Mouse (Mus musculus) liver, embryonic 16.5 days (tissue): Measurements from ENCODE around the gene Sparcl1. TPM values are rescaled to one million over a fixed set of nuclear protein-coding genes. Genes with fewer than 3 reads are reported as not detected.

Experiments
- ATAC-seq: fragments of 200-750 bp; cut with Nextera tagmentation; 2 replicates; pipeline ENCODE4 v1.8.0; 2017; ENCODE audit warnings: low read depth, mild to moderate bottlenecking, moderate number of reproducible peaks, moderate library complexity
- H3K27ac ChIP-seq: fragments of 300-500 bp; sonication (generic); 2 replicates; pipeline ENCODE4 v1.5.1; 2014; ENCODE audit warnings: mild to moderate bottlenecking, low read length
- H3K27me3 ChIP-seq: fragments of 300-500 bp; sonication (generic); 2 replicates; pipeline ENCODE4 v1.6.1; 2014; ENCODE audit warnings: low read depth, low read length, mixed read lengths; ENCODE audit not compliant: control insufficient read depth, insufficient read depth
- H3K36me3 ChIP-seq: fragments of 300-500 bp; sonication (generic); 2 replicates; pipeline ENCODE4 v1.6.1; 2014; ENCODE audit warnings: mild to moderate bottlenecking; ENCODE audit not compliant: control insufficient read depth, insufficient read depth
- H3K4me1 ChIP-seq: fragments of 300-500 bp; sonication (generic); 2 replicates; pipeline ENCODE4 v1.6.1; 2014; ENCODE audit warnings: low read depth, low read length, mixed read lengths; ENCODE audit not compliant: control insufficient read depth
- H3K4me2 ChIP-seq: fragments of 300-500 bp; sonication (generic); 2 replicates; pipeline ENCODE4 v1.6.1; 2014; ENCODE audit warnings: low read depth, low read length, mixed read lengths
- H3K4me3 ChIP-seq: fragments of 300-500 bp; sonication (generic); 2 replicates; pipeline ENCODE4 v1.5.1; 2014; ENCODE audit warnings: low read depth, mild to moderate bottlenecking, low read length
- H3K9ac ChIP-seq: fragments of 300-500 bp; sonication (generic); 2 replicates; pipeline ENCODE4 v1.6.1; 2014; ENCODE audit warnings: low read depth, low read length
- H3K9me3 ChIP-seq: fragments of 300-500 bp; sonication (generic); replicated peaks from 2 replicates; pipeline ENCODE4 v1.6.1; 2016; ENCODE audit warnings: low read length; ENCODE audit not compliant: control insufficient read depth
- WGBS: fragments of 180-500 bp; shearing (Covaris S2); extraction: QIAGEN DNeasy Blood & Tissue Kit; methylation state at CpG from one replicate; pipeline ENCODE4 v1.1.7; 2014; ENCODE audit not compliant: insufficient replicate concordance; 5-methylcytosine and 5-hydroxymethylcytosine counted together
- polyA plus RNA-seq: library from polyadenylated mRNA; unstranded; fragments of >200 nt; fragmentation: Nextera tagmentation; extraction: Ambion mirVana; gene quantifications from 2 replicates; pipeline ENCODE4 v1.2.1, GENCODE M21; 2015

The Sparcl1 gene
- polyA plus RNA-seq, 1 experiment from 2014 or later: 5.1 TPM

DNA sequence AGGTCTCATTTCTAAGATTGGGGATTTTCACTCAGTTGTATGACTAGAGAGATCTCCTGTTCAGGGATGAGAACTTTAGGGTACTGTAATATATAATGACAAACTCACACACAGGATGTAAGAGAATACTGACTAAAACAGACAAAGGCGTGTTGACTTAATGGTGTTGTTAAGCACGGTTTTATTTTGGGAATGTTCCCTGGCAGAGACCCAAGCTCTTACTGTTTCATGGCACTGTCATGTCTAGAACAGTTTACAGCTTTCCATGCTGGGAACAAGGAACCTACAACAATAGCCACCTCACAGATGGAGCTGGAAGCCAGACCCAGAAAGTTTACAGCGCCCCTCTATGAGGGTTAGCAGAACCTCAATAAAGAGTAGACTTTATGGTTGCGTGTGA is 2.4 kb upstream of the Sparcl1 start:
- 64% methylated on average over 4 of the region's 4 CpGs for WGBS

DNA sequence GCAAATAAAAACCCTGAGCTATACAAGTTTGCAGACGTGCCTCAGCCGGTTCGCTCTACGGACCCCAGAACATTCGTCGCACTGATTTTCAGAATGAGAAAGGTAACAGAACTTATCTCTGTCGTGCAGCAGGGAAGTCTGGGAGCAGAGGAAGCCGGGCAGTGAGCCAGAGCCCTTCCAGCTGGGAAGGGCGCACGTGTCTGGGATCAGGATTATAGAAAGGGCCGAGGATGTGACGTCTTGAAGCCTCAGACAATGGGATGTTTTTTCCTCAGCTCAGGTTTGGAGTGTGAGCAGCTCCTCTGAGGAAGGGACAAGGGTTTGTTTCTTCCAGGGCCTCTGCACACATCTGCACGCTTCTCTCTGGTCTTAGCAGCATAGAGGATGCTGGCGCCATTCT is 1.6 kb upstream of the Sparcl1 start:
- Histone ChIP-seq H3K36me3 (no peaks in the 10 kb centered on the region), H3K27me3 (no peaks in the 10 kb centered on the region), H3K4me2 (no peak overlapping the region), H3K27ac (no peak overlapping the region), H3K9ac (no peak overlapping the region), H3K9me3 (no peaks in the 10 kb centered on the region), H3K4me3 (no peak overlapping the region), H3K4me1 (no peaks in the 10 kb centered on the region)
- peak; percentile 58; the same call in 1 of the 2 replicates for ATAC-seq
- 38% methylated on average over 14 of the region's 14 CpGs for WGBS

More for the DNA sequence above, 2.4 kb upstream of the Sparcl1 start:
- Histone ChIP-seq H3K4me1 (no peaks in the 10 kb centered on the region), H3K36me3 (no peaks in the 10 kb centered on the region), H3K4me2 (no peak overlapping the region), H3K27me3 (no peaks in the 10 kb centered on the region), H3K9ac (no peak overlapping the region), H3K4me3 (no peak overlapping the region), H3K27ac (no peak overlapping the region), H3K9me3 (no peaks in the 10 kb centered on the region)
- no peak for ATAC-seq

DNA sequence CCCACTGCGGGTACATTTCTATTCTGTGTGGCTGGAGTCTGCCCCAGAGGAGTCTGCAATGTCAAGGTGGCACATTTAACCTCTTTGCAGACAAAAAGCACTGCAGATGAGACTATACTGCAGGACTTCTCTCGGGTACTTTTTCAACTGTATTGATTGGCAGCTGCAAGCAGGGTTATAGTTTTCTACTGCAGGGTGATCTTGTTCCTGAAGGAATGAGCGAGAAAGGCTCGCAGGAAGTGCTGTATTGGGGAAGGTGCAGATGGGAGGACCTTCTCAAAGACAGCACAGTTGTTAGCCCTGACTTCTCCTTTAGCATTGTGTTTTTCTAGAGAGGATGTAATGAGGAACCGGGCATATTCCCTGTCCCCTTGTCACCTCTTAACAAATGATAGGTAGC is 1.0 kb downstream of the Sparcl1 start:
- no peak overlapping the region for H3K4me3 ChIP-seq
- H3K4me1 ChIP-seq: no peaks in the 10 kb centered on the region
- H3K27ac ChIP-seq: no peak overlapping the region
- 9% methylated on average over 5 of the region's 5 CpGs for WGBS
- no peak overlapping the region for H3K9ac ChIP-seq
- no peaks in the 10 kb centered on the region for H3K27me3 ChIP-seq
- H3K4me2 ChIP-seq: no peak overlapping the region
- ATAC-seq: no peak
- H3K36me3 ChIP-seq: no peaks in the 10 kb centered on the region
- no peaks in the 10 kb centered on the region for H3K9me3 ChIP-seq

DNA sequence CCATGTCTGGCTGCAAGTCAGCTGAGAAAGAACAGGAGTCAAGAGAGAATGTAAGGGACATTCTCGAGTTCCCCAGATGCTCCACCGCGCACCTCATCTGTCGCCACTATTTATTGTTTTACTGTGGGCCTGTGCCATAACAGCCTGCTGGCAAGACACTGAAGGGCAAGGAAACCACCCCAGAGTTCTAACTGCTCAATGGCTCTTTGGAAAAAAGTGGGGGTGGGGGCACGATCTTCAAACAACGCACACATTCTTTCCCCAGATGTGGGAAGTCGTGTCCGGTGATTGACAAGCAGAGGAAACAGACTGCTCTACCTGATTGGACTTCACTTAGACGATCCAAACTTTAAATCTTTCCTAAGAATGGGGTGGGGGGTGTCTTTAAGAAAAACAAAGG is 1.5 kb downstream of the Sparcl1 start:
- Histone ChIP-seq H3K4me2 (no peak overlapping the region), H3K4me1 (no peaks in the 10 kb centered on the region), H3K27me3 (no peaks in the 10 kb centered on the region), H3K9me3 (no peaks in the 10 kb centered on the region), H3K9ac (no peak overlapping the region), H3K4me3 (no peak overlapping the region), H3K36me3 (no peaks in the 10 kb centered on the region), H3K27ac (no peak overlapping the region)
- no peak for ATAC-seq
- 9% methylated on average over 9 of the region's 9 CpGs for WGBS

DNA sequence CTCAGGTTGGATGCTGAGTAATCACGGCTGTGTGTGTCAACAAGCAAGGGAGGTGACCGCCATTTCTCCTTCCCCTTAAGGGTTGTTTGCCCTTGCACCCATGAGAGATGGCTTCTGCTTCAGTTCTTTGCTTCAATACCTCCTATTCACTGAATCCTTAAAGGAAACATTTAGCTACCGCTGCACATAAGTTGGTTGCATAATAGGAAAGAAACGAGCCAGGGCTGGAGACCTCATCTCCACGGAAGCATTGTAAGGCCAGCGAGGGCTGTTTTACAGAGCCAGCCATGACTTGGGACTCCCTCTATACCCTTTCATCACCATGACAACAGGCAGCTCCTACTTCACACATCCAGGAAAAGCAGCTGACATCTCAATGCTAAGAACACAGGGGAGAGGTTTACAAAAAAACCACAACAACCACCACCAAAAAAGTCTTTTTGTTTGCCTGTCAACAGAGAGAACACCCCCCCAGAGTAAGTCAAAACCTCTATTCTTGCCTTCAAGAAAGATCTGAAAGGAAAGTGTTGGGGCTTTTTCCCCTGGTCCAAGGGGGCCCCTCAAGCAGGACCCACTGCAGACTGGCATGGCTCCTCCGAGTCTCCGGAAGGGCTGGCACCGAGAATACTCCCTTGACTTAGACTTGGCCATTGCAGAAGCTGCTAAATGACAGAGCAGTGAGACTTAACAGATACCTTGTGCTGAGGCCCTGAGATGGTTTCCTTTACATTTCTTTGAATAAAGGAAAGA is 3.2 kb downstream of the Sparcl1 start:
- 40% methylated on average over 9 of the region's 9 CpGs for WGBS
- no peak overlapping the region for H3K4me2 ChIP-seq
- H3K27ac ChIP-seq: no peak overlapping the region
- no peaks in the 10 kb centered on the region for H3K4me1 ChIP-seq
- H3K27me3 ChIP-seq: no peaks in the 10 kb centered on the region
- H3K36me3 ChIP-seq: no peaks in the 10 kb centered on the region
- H3K4me3 ChIP-seq: no peak overlapping the region
- ATAC-seq: no peak
- H3K9ac ChIP-seq: no peak overlapping the region
- no peaks in the 10 kb centered on the region for H3K9me3 ChIP-seq

DNA sequence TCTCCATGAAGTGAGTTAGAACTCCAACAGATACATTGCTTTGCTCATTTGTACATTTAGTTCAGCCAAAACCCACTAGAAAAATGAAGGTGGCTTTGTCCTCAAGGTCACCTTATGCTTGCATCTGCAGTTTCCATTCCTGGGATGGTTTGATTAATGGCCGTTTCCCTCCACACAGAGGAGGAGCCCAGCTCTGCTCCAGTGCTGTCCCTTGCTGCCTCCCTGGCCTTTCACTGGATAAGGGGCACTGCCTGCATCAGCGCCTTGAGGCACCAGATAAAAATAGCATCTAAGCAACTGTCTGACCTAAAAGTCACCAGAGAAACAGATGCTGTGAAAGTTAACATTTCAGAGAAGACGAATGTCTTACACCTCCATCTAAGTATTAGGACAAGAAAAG is 4.0 kb downstream of the Sparcl1 start:
- Histone ChIP-seq H3K27me3 (no peaks in the 10 kb centered on the region), H3K9ac (no peak overlapping the region), H3K4me3 (no peak overlapping the region), H3K36me3 (no peaks in the 10 kb centered on the region), H3K4me1 (no peaks in the 10 kb centered on the region), H3K27ac (no peak overlapping the region), H3K4me2 (no peak overlapping the region), H3K9me3 (no peaks in the 10 kb centered on the region)
- no peak for ATAC-seq
- 35% methylated on average over 3 of the region's 3 CpGs for WGBS

DNA sequence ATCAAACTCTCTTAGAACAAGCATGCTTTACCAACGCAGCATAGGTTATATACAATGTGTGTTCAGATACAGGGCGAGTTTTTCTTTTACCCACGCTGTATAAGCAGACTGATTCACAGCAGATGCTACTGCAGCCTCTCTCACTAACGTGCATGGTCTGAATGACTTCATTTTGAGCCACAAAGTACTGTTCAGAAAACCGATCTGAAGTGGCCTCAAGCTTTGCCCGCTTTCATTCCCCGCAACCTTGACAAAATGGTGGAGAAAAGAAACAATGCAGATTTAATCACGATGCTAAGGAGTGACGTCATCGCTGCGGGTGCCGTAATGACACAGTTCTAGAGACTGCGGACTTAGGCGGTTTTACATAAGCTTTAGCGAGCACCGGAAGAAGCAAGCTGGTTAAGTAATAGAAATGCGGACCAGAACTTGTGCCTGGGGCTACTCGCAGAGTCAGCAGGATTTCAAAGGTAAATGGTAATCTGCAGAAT is 4.6 kb downstream of the Sparcl1 start:
- H3K36me3 ChIP-seq: no peaks in the 10 kb centered on the region
- no peaks in the 10 kb centered on the region for H3K9me3 ChIP-seq
- 22% methylated on average over 18 of the region's 18 CpGs for WGBS
- H3K27ac ChIP-seq: no peak overlapping the region
- no peak overlapping the region for H3K4me2 ChIP-seq
- H3K4me3 ChIP-seq: no peak overlapping the region
- no peaks in the 10 kb centered on the region for H3K4me1 ChIP-seq
- no peaks in the 10 kb centered on the region for H3K27me3 ChIP-seq
- H3K9ac ChIP-seq: no peak overlapping the region
- ATAC-seq: no peak

DNA sequence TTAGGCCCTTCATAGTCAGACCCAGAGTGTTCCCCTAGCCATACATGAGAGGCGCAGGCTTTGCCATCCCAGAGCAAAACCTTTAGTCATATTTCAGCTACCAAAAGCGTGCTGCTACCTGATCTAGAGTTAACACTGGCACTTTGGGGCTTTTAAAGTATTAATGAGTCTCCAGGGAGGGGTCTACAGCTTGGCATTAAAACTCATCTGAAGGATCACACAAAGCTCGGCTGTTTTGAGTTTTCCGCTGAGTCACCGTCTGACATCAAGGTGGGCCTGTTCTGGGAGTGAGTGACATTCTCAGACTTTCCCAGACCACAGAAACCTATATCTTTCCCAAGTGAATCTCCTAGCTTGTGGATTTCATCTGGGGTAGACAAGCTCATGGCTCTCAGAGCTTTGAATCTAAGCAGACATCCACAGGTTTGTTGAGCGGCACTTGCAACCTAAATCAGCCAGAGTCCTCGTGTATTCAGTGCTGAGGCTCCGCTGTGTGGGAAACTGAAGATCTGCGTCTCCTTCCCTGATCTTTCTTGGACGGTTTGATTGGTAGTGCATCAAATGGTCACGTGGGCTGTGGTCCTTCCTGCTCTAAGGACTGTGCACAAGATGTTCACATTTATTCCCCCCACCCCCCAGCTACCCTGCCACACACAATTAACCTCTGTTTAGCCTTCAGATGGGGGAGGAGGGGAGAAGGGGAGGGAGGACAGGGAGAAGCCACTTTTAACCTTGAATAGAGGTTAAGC is 5.2 kb downstream of the Sparcl1 start:
- Histone ChIP-seq H3K4me1 (no peaks in the 10 kb centered on the region), H3K27me3 (no peaks in the 10 kb centered on the region), H3K27ac (no peak overlapping the region), H3K4me2 (no peak overlapping the region), H3K9ac (no peak overlapping the region), H3K9me3 (no peaks in the 10 kb centered on the region), H3K36me3 (no peaks in the 10 kb centered on the region), H3K4me3 (no peak overlapping the region)
- WGBS: 57% methylated on average over 11 of the region's 11 CpGs
- no peak for ATAC-seq

DNA sequence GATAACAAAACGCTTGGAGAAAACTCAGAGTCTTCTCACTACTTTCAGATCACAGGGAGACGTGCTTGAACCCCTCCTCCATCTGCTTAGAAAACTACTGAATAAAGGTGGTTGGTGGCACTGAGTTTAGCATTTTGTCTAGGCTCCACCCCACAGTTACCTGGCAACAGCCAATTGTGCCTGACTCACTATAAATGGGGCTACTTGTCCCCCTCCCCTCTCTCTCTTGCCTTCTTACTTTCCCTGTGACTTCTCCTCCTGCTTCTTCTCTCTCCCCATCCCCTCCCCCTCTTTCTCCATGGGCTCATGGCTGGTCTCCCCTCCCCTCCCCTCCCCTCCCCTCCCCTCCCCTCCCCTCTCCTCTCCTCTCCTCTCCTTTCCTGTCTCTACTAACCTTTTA is 9.4 kb downstream of the Sparcl1 start:
- ATAC-seq: no peak
- H3K36me3 ChIP-seq: no peaks in the 10 kb centered on the region
- H3K4me2 ChIP-seq: no peak overlapping the region
- 66% methylated on average over 2 of the region's 2 CpGs for WGBS
- no peak overlapping the region for H3K27ac ChIP-seq
- no peak overlapping the region for H3K9ac ChIP-seq
- H3K9me3 ChIP-seq: no peaks in the 10 kb centered on the region
- no peaks in the 10 kb centered on the region for H3K27me3 ChIP-seq
- H3K4me1 ChIP-seq: no peaks in the 10 kb centered on the region
- no peak overlapping the region for H3K4me3 ChIP-seq
